Mouse (Mus musculus): ENCODE results near the gene Cd59b.

Cd59b gene

GRCm38 (mm10) chr2:104069704-104070185 is at the start of gene Cd59b:
TSS of gene Cd59b (plus strand) at chr2:104069849.
- peak; percentile 24 for DNase-seq (ENCODE audit: low spot score)

- no peak for DNase-seq (ENCODE audit: low spot score)
These were observed 46.6 kb upstream of the Cd59b start for GRCm38 (mm10) chr2:104023096-104023495.

- DNase-seq (ENCODE audit: low spot score): no peak
These were observed 45.0 kb upstream of the Cd59b start for GRCm38 (mm10) chr2:104024656-104025055.

GRCm38 (mm10) chr2:104027458-104028138 is 42.1 kb upstream of the Cd59b start, which contains the start of gene Fbxo3:
TSS of gene Fbxo3 (plus strand) at chr2:104027721.
- DNase-seq (ENCODE audit: low spot score): peak; percentile 66

GRCm38 (mm10) chr2:104028139-104028723 is 41.4 kb upstream of the Cd59b start, which contains the start of gene 4931422A03Rik:
TSS of gene 4931422A03Rik (minus strand) at chr2:104028361.
- DNase-seq (ENCODE audit: low spot score): no peak

- DNase-seq (ENCODE audit: low spot score): no peak
These were observed 40.6 kb upstream of the Cd59b start for GRCm38 (mm10) chr2:104029074-104029473.

- no peak for DNase-seq (ENCODE audit: low spot score)
These were observed 39.3 kb upstream of the Cd59b start for GRCm38 (mm10) chr2:104030381-104030780.

- DNase-seq (ENCODE audit: low spot score): no peak
These were observed 37.6 kb upstream of the Cd59b start for GRCm38 (mm10) chr2:104032056-104032455.

- peak; percentile 49 for DNase-seq (ENCODE audit: low spot score)
These were observed 34.7 kb upstream of the Cd59b start for GRCm38 (mm10) chr2:104034832-104035472.

GRCm38 (mm10) chr2:104035595-104035994 is 34.1 kb upstream of the Cd59b start:
- DNase-seq (ENCODE audit: low spot score): no peak

- DNase-seq (ENCODE audit: low spot score): no peak
These were observed 33.3 kb upstream of the Cd59b start for GRCm38 (mm10) chr2:104036316-104036715.

- no peak for DNase-seq (ENCODE audit: low spot score)
These were observed 31.4 kb upstream of the Cd59b start for GRCm38 (mm10) chr2:104038236-104038635.

- DNase-seq (ENCODE audit: low spot score): no peak
These were observed 28.0 kb upstream of the Cd59b start for GRCm38 (mm10) chr2:104041632-104042031.

GRCm38 (mm10) chr2:104042766-104043165 is 26.9 kb upstream of the Cd59b start:
- no peak for DNase-seq (ENCODE audit: low spot score)

GRCm38 (mm10) chr2:104043624-104044478 is 25.8 kb upstream of the Cd59b start:
- DNase-seq (ENCODE audit: low spot score): no peak

GRCm38 (mm10) chr2:104044479-104045080 is 25.1 kb upstream of the Cd59b start:
- DNase-seq (ENCODE audit: low spot score): no peak

- no peak for DNase-seq (ENCODE audit: low spot score)
These were observed 11.3 kb upstream of the Cd59b start for GRCm38 (mm10) chr2:104058381-104058780.

GRCm38 (mm10) chr2:104058954-104059353 is 10.7 kb upstream of the Cd59b start:
- no peak for DNase-seq (ENCODE audit: low spot score)

GRCm38 (mm10) chr2:104059786-104060185 is 9.9 kb upstream of the Cd59b start:
- DNase-seq (ENCODE audit: low spot score): no peak

GRCm38 (mm10) chr2:104060996-104061395 is 8.7 kb upstream of the Cd59b start:
- DNase-seq (ENCODE audit: low spot score): no peak

GRCm38 (mm10) chr2:104062665-104063064 is 7.0 kb upstream of the Cd59b start:
- DNase-seq (ENCODE audit: low spot score): no peak

- DNase-seq (ENCODE audit: low spot score): no peak
These were observed 5.5 kb upstream of the Cd59b start for GRCm38 (mm10) chr2:104064152-104064551.
